Mouse (Mus musculus) common myeloid progenitor, adult 5-6 weeks (primary cell): ENCODE data around the gene Lrch2. TPM values are rescaled to one million over a fixed set of nuclear protein-coding genes. Genes with fewer than 3 reads are reported as not detected.
"Not testable (repeated sequence)": the region's sequence is repeated elsewhere in the genome, so short reads cannot be mapped to it uniquely, and the experiment has no call there.

ENCODE experiments used
- ATAC-seq: replicated peaks from 2 replicates; pipeline ENCODE4 v1.8.0; 2016; ENCODE audit warnings: low read depth, mild to moderate bottlenecking, moderate TSS enrichment, inconsistent platforms; ENCODE audit not compliant: poor library complexity, severe bottlenecking
- total RNA-seq: library from RNA; stranded (forward); fragments of 200-1000, 187-1606 nt; gene quantifications from 2 replicates; pipeline ENCODE4 v1.2.3, GENCODE M21; 2017

The Lrch2 gene
- total RNA-seq, result 0.53 and 4.3 TPM in 2 replicates

DNA sequence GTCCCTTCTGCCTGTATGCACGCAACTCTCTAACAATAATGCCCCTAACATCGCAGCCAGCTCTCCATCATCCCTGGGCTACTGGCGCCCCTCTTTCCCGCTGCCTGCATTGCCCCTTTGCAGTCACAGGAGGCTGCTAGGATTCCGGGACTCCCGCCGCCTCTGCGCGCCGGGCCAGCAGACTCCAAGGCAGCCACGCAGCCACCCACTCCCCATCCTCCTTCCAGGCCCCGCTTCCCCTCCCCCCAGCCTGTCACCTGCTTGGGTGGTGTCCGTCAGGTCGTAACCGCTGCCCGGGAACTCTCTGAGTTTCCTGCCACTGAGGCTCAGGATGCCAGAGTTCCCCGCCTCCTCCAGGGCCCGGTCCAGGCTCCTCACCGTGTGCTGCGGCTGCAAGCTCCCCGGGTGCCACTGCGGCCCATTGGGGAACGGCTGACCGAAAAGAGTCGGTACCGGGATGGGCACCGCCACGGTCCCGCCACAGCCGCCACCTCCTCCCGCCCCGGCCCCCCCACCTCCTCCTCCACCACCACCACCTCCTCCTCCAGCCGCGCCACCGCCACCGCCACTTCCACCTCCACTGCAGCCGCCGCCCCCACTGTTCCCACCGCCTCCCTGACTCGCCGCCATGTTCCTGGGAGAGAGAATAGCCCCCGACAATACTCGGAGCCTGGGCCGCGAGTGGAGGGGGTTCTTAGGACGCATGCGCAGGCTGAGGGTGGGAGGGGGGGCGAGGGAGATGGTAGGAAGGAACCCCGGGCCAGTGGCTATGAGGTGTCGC is at the start of gene Lrch2:
Gene Lrch2, minus strand, starts transcription at position 661 of the 781 bp plus-strand sequence.
- ATAC-seq, result peak; percentile 71

DNA sequence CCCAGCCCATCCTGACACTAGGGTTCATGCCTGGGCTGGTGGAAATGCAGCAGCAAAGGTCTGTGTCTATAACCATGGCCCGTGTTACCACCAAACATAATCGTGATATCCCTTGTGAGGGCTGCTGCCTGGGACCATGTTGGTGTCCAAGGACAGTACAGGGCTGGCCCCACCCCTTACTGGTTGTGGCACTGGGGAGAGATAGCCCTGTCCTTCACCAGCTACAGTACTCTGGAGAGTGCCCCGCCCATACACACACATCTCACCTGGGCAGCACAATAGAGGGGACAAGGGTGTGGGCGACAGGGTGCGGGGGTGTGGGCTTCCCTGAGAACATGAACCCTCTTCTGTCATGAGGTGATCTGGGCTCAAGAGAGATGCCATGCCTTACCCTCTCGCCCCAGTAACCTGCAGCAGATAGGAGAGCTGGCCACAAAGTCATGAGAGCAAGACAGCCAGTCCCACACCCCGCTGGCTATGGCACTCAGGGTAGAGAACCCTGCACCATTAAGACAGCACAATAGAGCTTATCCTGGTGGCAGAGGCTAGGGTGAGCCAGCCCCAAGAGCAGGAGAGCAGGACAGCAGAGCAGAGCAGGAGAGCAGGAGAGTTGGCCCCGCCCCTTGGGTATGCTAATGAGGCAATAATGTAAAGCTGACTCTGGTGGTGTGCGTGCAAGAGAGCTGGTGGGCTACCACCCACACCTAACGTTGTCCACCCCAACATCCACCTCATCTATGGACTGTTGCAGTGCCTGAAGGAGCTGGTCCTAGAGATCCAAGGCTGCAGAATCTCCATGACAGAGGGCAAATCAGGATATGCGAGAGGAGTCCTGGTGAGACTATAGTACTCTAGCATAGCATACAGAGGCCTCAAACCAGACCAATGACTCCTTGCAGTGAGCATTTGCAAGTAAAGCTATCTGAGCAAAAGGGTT is 12.7 kb downstream of the Lrch2 start:
- ATAC-seq, result no peak

DNA sequence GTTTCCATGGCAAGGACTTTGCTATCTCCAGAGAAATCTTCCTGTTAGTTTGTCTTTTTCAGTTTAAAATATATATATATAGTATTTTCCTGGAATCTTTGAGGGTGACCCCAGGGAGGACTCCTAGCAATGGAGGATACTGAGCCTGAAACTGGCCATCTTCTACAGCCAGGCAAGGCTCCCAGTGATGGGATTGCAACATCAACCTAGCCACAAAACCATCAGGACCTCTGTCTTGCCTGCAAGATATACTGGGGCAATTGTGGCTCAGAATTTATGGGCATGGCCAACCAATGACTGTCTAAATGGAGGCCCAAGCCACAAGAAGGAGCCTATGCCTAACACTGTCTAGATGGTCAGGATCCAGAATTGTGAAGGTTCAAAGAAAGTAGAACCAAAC is 15.5 kb downstream of the Lrch2 start:
- no peak for ATAC-seq

DNA sequence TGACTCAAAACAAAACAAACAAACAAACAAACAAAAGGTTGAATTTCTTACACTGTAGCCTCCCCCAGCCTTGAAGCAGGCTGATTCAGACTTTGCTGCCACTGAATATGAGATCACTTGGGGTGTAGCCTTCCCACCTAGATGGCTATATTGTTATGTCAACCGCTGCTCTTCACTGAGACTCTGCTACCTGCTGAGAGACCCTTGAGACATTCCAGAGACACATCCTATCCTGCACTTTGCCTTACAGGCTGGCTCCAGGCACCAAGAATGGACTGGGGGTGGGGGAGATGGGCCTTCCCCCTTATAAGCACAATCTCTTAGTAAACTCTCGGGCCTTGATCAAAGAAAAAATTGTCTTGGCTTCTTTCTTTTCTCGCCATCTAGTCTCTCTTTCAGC is 16.8 kb downstream of the Lrch2 start:
- not testable (repeated sequence) for ATAC-seq

DNA sequence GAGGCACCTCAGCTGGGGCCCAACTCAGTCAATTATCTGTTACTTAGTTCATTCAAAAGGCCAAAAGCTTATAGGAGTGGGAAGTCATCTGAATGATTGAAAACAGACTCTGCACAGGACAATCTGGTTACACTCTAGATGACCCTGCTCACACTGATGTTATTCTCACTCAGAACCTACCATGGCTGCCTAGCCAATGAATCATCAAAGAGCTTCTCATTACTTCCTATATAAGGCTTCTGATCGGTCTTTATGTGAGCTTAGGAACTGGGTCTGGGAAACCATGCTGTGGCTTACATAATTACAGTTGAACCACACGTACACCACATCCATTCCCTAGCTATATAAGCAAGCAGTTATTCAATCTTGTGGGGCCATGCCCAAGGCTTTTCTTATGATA is 18.3 kb downstream of the Lrch2 start:
- no peak for ATAC-seq

DNA sequence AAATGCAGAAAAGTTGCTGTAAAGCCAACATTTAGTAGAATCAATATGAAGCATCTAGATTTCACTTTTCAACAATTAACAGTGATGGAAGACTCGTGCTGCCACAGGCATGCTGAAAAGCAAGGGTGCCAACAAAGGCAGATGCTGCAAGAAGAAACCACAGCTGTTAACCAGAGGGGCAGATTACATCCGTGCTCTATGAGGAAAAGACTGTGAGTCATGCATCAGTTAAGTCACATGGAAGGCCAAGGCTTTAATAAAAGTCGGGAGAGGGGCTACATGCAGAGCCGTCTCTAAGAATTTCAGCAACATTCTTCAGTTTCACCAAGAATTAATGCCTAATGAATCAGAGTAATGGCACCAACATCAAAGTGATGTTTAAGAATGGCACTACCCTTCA is 22.2 kb downstream of the Lrch2 start:
- no peak for ATAC-seq

DNA sequence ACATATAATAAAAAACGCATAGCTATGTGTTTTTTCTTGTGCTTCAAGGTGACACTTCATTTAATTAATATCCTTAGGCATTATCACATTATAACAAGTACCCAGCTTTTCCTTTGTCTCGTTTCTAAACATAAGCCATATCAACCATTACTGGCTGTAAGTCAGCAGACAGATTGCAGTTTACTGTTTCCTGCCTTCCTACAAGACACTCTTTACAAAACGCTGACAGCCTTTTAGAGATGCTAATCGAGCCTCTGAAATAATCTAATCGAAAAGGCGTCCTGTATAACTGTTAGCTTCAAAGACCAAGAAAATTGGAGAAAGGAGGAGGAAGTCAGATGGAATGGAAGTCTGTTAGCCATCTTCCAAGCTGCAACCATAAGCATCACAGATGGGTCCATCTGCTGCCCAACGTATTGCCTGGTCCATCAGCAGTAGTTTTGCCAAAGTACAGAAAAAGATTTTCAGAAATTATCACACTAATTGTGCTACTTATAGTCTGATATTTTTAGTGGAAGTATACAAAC is 26.2 kb downstream of the Lrch2 start:
- no peak for ATAC-seq

DNA sequence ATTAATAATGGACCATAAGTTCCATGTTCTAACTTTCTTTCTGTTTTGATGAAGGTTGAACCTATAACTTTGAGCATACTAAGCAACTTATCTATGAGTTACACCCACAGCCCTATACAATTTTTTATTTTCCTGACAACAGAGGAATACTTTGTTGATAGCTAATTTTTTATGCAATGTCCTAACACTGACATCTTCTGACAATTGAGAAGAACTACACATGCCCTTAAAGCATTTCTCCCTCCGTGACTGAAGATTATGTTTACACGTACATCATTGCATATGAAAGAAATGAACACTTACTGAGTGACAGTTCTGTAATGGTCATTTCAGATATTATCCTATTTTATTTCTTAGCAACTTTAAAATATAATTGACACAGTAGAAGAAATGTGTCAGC is 64.3 kb downstream of the Lrch2 start:
- ATAC-seq, result no peak

DNA sequence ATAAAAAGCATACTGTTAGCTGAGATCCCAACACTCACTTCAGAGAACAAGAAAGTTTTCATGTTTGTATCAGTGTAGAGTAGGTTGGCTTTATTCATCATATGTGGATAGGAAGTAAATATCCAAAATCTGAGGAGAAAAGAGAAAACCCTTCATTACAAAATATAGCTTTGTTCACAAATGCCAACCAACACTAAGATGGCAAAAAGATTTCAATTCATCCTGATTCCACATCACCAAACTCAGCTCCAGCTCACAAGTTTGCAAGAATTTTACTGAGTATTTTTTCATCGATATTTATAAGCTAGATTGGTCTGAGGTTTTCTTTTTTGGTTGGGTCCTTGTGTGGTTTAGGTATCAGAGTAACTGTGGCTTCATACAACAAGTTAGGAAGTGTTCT is 100.3 kb downstream of the Lrch2 start, which contains the start of gene Vmn1r239-ps:
Gene Vmn1r239-ps, minus strand, starts transcription at position 101 of the 400 bp plus-strand sequence.
- not testable (repeated sequence) for ATAC-seq

DNA sequence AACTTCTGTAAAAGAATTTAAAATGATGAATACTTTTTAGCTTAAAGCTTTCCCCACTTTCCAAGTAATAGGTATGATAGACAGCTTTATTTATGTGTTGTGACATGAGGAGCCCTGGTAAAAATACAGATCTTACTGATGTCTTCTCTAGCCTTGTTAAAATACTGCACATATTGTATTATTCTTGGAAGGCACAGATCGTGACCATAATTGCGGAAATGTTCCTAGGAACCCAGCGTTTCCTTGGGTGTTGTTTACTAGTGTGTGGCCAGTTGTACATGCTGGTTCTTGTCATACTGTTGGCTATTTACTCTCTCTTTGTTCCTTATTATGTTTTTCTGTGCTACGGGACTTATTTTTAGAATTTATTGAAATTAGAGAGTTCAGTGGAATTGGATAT is 110.5 kb downstream of the Lrch2 start:
- no peak for ATAC-seq

DNA sequence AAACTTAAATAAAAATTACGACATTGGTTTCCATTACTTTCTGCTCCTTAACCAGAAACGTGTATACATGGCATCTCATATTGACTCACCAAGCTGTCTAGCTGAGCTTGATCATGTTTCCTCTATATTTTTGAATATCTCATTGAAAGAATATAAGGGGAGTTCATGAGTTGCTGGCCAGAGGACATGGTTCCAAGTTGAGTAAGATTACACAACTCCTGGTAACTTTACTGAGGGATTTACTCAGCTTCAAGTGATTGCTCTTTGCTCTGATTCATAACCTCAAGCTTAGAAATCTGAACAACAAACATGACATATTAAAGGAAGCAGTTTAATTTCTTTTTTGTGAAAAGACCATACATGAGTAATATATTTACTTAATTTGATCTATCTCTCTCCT is 118.5 kb downstream of the Lrch2 start:
- ATAC-seq, result no peak

DNA sequence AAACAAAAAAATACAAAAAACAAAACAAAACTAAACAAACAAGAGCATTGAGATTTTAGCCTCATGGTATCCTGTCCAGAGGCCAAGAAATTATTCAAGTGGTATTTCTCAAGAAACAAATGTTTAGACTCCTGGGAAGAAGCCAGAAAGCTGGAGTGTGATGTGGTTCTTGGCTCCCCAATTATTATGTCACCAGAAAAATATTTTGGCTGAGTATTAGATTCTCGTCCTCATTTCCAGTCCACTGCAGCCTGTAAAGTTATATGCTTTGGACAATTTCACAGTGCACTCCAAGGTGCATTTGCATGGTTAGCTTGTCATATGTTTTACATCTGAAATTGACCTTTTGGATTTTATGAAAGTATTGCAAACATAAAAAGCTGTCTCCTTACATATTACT is 124.1 kb downstream of the Lrch2 start:
- ATAC-seq, result no peak

DNA sequence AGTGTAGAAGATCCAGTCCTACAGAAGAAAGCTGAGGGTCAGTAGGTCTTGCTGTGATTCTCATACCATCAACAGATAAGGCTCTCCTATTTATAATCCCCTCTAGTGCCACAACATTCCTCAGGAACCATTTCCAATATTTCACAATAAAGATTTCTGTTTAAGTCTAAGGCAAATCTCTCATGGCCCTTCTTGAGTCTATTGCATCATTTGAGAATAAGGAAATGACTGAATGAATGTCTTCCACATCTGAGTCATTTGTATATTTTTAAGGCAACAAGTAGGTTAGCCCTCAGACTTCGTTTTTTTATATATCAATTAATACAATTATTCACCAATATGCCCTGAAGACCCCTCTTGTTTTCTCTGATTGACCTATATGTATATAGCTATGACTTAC is 124.8 kb downstream of the Lrch2 start, which contains the start of gene Il13ra2:
Gene Il13ra2, minus strand, starts transcription at position 64 of the 400 bp plus-strand sequence.
- no peak for ATAC-seq

Other genes with a start within 250 kb of the Lrch2 start
- gene Il13ra2, start 124.9 kb downstream of the Lrch2 start, total RNA-seq, result not detected in 2 replicates
- gene Vmn1r239-ps, start 100.4 kb downstream of the Lrch2 start, total RNA-seq, result not detected in 2 replicates
- gene Gm15128, start 211.9 kb upstream of the Lrch2 start, total RNA-seq, result not detected in 2 replicates